Mouse (Mus musculus): ENCODE results near the gene Krtap11-1. TPM values are rescaled to one million over a fixed set of nuclear protein-coding genes. Genes with fewer than 3 reads are reported as not detected.

Krtap11-1 gene
- polyA plus RNA-seq, 1 experiment, result not detected

DNA sequence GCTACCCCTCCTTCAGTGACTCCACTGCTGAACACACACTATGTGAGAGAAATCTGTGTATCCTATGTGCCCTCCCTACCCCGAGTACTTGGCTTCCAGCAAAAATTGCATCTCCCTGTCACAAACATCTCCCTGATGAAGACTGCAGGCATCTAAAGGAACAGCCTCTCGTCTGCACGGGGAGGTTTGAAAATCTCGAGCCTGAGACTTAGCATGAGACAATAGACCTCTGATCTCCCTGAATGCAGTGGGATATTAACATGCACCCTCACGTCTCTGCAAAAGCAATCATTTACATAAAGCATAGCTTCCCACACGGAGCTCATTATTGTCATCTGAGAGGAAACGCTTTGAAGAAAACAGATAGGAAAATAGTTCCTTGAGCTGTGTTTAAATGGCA lies 40.4 kb downstream of the Krtap11-1 start:
- no peak overlapping the region for H3K4me3 ChIP-seq (ENCODE audit: insufficient read depth, low read depth, low read length)
- no peak overlapping the region for H3K27ac ChIP-seq (replicated peaks; ENCODE audit: low read depth, low read length)
- no peaks in the 10 kb centered on the region for H3K4me1 ChIP-seq (ENCODE audit: control insufficient read depth, insufficient read depth, insufficient read length, low read length)

GRCm38 (mm10) chr16:89529846-89530245 lies 41.1 kb downstream of the Krtap11-1 start:
- no peaks in the 10 kb centered on the region for H3K4me1 ChIP-seq (ENCODE audit: control insufficient read depth, insufficient read depth, insufficient read length, low read length)

DNA sequence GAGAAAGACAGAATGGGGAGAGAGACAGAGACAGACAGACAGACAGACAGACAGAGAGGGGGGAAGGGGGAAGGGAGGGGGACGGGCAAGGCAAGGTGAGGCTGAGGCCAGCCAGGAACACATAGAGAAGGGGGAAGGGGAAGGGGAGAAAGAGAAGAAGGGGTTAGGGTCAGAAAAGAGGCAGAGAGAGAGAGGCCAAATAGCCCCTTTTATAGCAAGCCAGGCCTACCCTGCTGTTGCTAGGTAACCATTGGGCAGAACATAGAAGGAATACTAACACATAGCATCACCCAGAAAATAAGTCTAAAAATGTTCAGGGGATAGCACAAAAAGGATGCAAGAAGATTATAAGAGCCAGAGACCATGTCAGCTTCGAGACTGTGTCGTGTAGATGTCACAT lies 42.6 kb downstream of the Krtap11-1 start:
- Histone ChIP-seq H3K4me1 (ENCODE audit: control insufficient read depth, insufficient read depth, insufficient read length, low read length) (no peaks in the 10 kb centered on the region), H3K4me3 (ENCODE audit: insufficient read depth, low read depth, low read length) (no peak overlapping the region), H3K27ac (replicated peaks; ENCODE audit: low read depth, low read length) (no peak overlapping the region)

More at GRCm38 (mm10) chr16:89529846-89530245, 41.1 kb downstream of the Krtap11-1 start:
- Histone ChIP-seq H3K27ac (replicated peaks; ENCODE audit: low read depth, low read length) (no peak overlapping the region), H3K4me3 (ENCODE audit: insufficient read depth, low read depth, low read length) (no peak overlapping the region)

DNA sequence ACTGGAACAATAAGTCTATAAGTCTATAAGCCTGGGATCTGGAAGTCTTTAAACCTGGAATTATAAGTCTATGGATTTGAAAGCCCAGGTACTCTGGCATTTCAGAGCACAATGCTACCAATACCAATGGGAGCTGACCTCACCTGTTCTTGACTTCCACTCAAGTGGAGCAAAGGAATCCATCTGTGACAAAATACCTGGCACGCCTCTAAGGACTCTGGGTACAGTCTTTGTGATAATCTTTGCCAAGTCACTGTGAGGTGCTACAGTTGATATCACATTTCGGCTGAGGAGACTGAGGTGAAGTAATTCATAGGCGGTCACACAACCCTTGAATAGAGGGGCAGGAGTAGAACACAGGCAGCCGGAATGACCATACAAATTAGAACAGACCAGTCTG lies 50.0 kb downstream of the Krtap11-1 start:
- Histone ChIP-seq H3K4me3 (ENCODE audit: insufficient read depth, low read depth, low read length) (no peak overlapping the region), H3K27ac (replicated peaks; ENCODE audit: low read depth, low read length) (no peak overlapping the region), H3K4me1 (ENCODE audit: control insufficient read depth, insufficient read depth, insufficient read length, low read length) (no peaks in the 10 kb centered on the region)

DNA sequence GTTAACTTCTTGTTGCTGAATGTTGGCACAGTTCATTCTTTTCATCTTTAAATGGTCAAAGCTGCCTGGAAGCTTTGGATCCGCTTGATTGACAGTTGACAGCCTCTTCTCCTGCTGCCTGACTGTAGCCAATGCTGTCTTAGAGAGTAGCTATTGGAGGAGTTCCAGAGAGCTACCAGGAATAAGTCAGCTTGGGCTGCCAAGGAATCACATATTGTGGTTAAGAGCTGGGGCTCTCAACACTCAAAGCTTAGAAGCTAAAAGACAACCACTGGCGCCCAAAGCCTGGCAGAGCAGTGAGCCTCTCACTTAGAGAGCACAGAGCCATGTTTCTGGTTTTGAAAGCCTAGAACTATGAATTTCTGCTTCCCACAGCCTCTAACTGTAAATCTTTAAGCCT lies 50.4 kb downstream of the Krtap11-1 start:
- Histone ChIP-seq H3K4me1 (ENCODE audit: control insufficient read depth, insufficient read depth, insufficient read length, low read length) (no peaks in the 10 kb centered on the region), H3K4me3 (ENCODE audit: insufficient read depth, low read depth, low read length) (no peak overlapping the region), H3K27ac (replicated peaks; ENCODE audit: low read depth, low read length) (no peak overlapping the region)

Other genes with a start within 250 kb of the Krtap11-1 start
- gene Krtap21-1, start 167.3 kb downstream of the Krtap11-1 start, polyA plus RNA-seq (2012; ENCODE audit: insufficient read depth, insufficient read length, missing spikeins), result not detected in 2 replicates
- gene Krtap6-2, start 151.1 kb downstream of the Krtap11-1 start, polyA plus RNA-seq (2012; ENCODE audit: insufficient read depth, insufficient read length, missing spikeins), result not detected in 2 replicates
- gene Krtap8-1, start 83.2 kb downstream of the Krtap11-1 start, polyA plus RNA-seq (2012; ENCODE audit: insufficient read depth, insufficient read length, missing spikeins), result not detected in 2 replicates
- not detected in 2 replicates for gene Krtap7-1, start 62.9 kb downstream of the Krtap11-1 start, polyA plus RNA-seq (2012; ENCODE audit: insufficient read depth, insufficient read length, missing spikeins)

Data from brown adipose tissue, adult 24 weeks (tissue).